Mouse (Mus musculus): ENCODE results near the gene Selenop.

The Selenop gene

GRCm38 (mm10) chr15:3271216-3271615 lies 2.9 kb downstream of the Selenop start:
- DNase-seq = no peak

- DNase-seq = no peak
Measured at GRCm38 (mm10) chr15:3273191-3273590, 4.8 kb downstream of the Selenop start.

GRCm38 (mm10) chr15:3277391-3277790 lies 9.0 kb downstream of the Selenop start:
- no peak for DNase-seq

- DNase-seq = no peak
Measured at GRCm38 (mm10) chr15:3279242-3279641, 10.9 kb downstream of the Selenop start.

GRCm38 (mm10) chr15:3281216-3281615 lies 12.9 kb downstream of the Selenop start:
- DNase-seq = no peak

- DNase-seq = no peak
Measured at GRCm38 (mm10) chr15:3281737-3282136, 13.4 kb downstream of the Selenop start.

- DNase-seq = no peak
Measured at GRCm38 (mm10) chr15:3286032-3286431, 17.7 kb downstream of the Selenop start.

GRCm38 (mm10) chr15:3290435-3290834 lies 22.1 kb downstream of the Selenop start:
- DNase-seq = no peak

GRCm38 (mm10) chr15:3293477-3293876 lies 25.1 kb downstream of the Selenop start:
- no peak for DNase-seq

GRCm38 (mm10) chr15:3295986-3296385 lies 27.6 kb downstream of the Selenop start:
- DNase-seq = no peak

- no peak for DNase-seq
Measured at GRCm38 (mm10) chr15:3297615-3298014, 29.3 kb downstream of the Selenop start.

- DNase-seq = no peak
Measured at GRCm38 (mm10) chr15:3300361-3301100, 32.2 kb downstream of the Selenop start.

- no peak for DNase-seq
Measured at GRCm38 (mm10) chr15:3303426-3303825, 35.1 kb downstream of the Selenop start, which contains the start of gene Ccdc152. Ccdc152 (minus strand) TSS chr15:3303526.

- no peak for DNase-seq
Measured at GRCm38 (mm10) chr15:3309856-3310255, 41.5 kb downstream of the Selenop start.

- no peak for DNase-seq
Measured at GRCm38 (mm10) chr15:3312937-3313336, 44.6 kb downstream of the Selenop start.

- no peak for DNase-seq
Measured at GRCm38 (mm10) chr15:3316617-3317016, 48.3 kb downstream of the Selenop start.

GRCm38 (mm10) chr15:3319929-3320328 lies 51.6 kb downstream of the Selenop start:
- no peak for DNase-seq

- no peak for DNase-seq
Measured at GRCm38 (mm10) chr15:3323041-3323440, 54.7 kb downstream of the Selenop start.

All from right cerebral cortex, postnatal 14 days (tissue).